Mouse (Mus musculus): Measurements from ENCODE around the gene Fhad1.

Gene Fhad1

DNA sequence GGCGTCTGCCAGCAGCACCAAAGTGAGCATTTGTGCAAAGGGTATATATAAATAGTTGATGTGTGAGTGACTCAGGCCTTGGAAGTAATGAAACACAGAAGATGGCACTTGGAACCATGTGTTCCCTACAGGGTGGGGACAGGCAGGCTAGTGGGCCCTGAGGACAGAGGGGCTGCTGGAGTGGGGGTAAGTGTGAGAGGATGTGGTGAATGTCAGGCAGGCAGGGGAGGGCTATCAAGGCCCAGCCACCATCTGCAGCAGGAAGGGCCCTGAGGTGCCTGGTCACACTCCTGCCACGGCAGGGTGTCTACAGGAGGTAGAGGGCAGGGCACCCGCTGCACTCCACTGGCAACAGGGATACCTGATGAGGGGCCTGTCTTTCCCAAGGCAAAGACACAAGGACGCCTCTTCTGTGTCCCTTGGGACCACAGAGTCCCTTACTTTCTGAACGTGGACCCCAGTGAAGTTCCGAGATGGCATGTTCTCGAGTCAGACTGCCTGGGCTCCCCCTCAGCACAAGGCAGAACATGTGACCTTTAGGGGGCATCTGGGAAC lies 151.1 kb downstream of the Fhad1 start:
- in situ Hi-C loops (cut with MboI), result no loop called here

DNA sequence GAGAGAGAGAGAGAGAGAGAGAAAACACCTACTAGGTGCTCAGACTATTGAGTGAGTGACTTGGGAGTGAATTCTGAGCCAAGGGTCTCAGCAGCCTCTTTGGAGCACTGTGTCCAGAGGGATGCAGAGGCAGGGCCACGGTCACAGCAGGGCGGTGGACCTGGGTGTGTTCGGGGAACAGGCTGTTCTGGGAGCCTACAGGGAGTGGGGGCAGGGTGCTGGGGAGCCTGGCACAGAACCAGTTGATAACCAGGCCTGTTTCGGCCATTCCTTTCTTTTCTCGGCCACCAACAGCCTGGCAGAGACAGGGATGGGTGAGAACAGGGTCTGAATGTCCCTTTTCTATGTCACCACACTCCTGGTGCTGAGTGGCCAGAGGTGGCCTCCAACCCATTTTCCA lies 152.0 kb downstream of the Fhad1 start:
- in situ Hi-C loops (cut with MboI), result no loop called here

DNA sequence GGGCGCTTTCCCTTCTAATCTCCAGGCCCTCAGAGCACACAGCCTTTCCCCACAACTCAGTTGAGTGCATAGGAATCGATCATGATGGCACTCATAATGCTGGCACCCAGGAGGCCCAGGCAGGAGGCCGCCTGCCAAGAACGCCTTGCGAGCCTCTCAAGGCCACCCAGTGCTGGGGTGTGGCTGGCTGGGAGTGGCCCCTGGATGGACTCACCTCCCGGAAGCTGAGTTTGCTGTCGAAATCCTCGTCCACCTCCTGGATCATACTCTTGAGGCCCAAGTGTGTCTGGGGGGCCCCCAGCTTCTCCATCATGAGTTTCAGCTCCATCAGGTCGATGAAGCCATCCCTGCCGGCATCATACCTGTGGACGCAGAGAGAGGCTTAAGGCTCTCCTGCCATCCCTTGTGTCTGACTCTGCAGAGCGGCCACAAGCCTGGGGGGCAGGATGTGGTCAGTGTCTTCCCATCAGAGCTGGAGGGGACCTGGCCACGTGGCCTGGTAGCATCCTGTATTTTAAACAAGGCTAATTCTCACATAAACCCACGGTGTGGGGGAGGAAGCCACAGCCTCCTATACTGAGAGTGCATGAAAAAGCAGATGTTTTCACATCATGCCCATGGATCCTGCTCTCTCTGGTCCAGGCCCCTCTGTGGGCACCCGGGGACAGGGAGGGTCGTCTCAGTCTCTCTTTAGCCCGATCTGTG lies 153.1 kb downstream of the Fhad1 start:
- in situ Hi-C loops (cut with MboI), result no loop called here

DNA sequence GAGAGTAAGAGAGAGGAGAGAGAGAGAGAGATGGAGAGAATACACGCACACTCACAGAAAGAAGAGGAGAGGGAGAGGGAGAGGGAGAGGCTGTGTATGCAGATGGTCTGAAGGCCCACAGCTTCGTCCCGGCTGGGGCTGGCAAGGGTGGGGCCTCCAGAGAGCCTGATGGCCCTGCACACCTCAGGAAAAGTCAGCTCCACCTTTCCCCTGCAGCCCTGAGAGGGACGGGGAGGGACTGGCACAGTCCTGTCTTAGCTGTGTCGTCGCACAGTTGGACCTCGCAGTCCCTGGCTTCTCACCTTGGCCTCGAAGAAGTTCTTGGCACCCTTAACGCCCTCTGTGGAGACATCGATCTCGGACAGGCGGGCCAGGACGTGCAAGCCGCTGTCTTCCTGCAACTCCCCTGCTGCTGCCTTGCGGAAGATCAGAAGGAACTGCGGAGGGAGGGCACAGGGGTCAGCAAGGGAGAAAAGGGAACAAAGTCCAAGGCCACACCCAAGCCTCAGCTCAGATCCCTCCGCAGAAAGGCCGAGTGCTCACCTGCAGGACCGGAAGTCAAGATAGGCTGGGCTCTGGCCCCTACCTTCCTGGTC lies 154.5 kb downstream of the Fhad1 start:
- in situ Hi-C loops (cut with MboI), result no loop called here

DNA sequence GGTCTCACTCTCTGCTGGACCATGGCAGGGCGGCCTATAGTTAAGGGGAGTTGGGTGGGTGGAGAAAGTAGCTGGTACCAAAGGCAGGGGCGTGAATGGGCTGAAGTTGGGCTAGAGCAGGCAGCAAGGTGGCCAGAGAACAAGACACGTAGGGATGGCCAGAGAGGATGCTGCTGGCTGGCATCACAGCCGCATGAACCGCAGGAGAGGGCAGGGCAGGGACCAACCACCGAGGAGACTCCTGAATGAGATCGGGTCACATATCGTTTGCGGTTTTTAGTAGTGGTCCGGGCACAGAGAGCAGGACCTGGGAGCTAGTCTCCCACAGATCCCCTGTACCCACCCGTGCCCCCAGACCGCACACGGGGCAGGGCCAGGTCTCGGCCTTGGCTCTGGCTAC lies 155.5 kb downstream of the Fhad1 start:
- in situ Hi-C loops (cut with MboI), result no loop called here

DNA sequence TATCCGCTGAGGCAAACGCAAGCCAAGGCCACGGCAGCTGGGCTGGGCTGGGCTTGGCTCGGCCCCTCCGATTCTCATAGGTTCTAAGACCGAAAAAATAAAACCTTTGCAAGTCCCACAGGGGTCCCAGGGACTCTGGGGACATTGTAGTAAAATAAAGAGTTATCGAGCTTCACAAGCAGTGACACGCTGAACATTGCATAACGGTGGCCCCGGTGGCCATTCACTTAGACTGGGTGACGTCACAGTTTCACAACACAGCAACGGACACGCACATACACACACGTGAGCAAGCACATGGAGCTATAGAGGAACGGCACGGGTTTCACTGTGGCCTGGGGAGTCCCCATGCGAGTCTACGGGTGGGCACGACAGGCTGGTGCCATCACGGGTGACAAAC lies 156.4 kb downstream of the Fhad1 start:
- in situ Hi-C loops (cut with MboI), result no loop called here

DNA sequence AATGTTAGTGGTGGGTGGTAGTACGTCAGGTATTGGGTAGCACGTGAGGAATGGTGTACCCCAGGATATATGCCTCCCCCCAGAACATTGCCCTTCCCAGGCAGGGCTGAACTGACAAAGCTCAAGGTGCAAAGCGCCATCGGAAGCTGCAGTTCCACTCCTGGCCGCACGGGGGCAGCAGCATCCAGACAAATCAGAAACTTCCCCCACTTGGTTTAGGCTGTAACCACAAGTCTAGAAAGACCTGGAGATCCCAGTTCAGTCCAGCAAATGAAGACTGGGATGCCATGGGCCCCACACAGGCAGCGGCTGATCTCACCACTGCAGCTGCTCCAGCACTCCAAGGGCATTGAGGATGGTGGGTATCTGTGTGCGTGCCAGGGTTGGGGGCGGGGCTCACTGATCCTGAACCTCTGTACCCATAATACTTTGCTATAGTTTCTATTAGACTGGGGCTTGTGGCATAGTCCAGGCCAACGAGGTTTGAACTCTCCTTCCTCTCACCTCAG lies 157.4 kb downstream of the Fhad1 start:
- in situ Hi-C loops (cut with MboI), result no loop called here

DNA sequence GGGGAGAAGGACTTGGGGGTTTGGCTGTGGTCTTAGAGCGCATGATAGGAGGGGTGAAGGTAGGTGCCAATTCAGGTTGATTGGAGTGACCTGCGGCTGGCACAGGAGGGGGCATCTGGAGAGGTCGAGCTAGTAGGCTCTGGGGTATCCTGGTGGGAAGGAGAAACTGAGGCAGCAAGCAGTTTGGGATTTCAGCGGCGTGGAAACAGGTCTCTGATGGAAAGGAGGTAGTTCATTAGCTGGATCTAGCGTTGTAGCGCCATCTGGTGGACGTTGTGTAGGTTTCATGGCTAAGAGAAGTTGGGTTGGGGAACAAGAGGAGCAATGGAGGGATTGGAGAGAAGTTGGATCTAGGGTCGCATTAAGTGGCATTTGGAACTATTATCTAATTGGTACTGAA lies 161.4 kb downstream of the Fhad1 start:
- in situ Hi-C loops (cut with MboI), result no loop called here

DNA sequence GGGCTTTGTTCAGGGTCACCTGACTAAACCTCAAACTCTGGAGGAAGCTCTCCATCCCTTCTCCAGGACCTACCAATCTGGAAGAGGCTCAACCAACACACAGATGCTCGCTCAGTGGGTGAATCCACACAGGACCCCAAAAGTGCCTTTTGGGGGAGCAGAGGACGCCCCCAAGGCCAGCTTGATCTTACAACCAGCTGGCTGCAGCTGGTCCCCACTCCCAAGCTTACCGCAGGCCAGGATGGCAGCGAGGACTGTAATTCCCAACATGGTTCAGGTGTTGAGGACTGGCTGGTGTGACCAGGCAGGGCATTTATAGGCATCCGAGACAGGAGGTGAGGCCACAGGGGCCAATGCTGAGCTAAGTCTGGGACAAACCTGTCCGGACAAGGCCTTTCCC lies 168.9 kb downstream of the Fhad1 start, which contains the start of gene Ctrc:
Gene Ctrc, minus strand, starts transcription at position 361 of the 400 bp plus-strand sequence.
- in situ Hi-C loops (cut with MboI), result no loop called here
